Mouse (Mus musculus) 3134 (cell line): ENCODE data around the gene Ctsd.
"Not testable (repeated sequence)": the region's sequence is repeated elsewhere in the genome, so short reads cannot be mapped to it uniquely, and the experiment has no call there.

Experiments used
- DNase-seq: peaks from one replicate; pipeline ENCODE4 v3.0.0-alpha.2; 2011; ENCODE audit warnings: low spot score; ENCODE audit not compliant: insufficient read length; ENCODE audit errors: extremely low read depth

The Ctsd gene

DNA sequence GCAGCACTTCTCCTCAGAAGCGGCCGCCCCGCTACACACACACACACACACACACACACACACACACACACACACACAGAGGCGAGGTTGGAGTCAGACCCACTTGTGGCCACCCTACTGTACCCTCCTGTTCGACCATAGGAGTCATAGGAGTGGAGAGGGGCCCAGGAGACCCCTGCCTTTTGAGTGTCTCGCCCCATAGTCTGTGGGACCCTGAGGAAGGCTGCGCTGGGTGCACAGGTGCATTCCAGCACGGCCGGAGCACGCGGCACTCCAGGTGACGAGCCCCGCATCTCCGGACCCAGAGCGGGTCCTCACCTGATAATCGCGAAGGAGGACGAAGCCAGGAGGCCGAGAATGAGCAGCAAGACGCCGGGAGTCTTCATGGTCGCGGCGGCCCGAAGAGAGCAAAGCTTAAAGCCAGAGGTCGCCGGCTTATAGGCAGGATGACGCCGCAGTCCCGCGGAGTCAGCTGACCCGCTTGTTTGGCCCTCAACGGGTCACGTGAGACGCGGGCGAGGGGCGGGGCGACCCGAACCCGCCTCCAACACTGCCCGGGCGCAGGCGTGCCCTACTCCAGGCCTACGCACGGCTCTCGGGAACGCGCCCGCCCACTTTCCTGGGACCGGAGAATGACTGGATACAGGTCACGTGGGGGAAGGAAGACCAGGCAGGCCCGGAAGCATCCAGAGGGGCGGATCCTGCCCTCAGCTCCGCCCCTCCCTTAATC lies at the start of gene Ctsd:
Ctsd (minus strand) TSS at position 620 of the 730 bp plus-strand sequence.
- peak; percentile 98 for DNase-seq

DNA sequence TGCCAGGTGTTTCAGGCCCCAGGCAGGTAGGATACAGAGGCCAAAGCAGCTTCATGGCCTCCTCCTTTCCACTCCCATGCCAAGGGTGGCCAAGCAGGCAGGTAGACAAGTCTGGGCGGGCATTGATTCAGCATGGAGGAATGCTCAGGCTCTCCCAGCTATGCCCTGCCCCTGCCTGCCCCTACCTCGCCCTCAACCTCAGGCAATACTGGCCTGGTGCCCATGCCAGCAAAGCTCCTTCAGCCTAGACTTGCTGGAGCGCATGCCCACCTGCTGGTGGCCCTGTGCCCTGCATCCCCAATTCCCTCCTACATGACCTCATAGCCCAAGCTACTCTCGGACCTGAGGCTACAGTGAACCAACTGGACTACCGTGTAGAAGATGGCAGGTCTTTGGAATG lies 49.5 kb upstream of the Ctsd start:
- DNase-seq = peak; percentile 90

DNA sequence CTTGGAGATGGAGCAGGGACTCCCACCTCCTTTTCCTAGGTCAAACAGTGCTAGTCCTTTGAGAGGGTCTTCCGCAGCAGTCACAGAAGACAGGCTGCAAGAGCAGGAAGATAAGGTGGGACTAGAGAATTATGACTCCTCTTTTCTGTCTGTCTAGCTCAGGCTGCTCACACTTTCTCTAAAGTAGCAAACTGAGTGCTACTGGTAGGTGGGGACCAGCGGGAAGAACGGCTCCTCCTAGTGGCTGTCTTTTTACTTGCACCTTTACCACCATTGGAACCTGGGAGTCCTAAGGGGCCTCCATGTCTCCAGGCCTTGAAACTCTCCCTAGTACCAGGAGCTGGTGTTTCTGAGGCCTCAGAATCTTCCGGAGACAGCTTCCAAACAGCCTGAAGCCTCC lies 47.7 kb upstream of the Ctsd start:
- DNase-seq = peak; percentile 69

DNA sequence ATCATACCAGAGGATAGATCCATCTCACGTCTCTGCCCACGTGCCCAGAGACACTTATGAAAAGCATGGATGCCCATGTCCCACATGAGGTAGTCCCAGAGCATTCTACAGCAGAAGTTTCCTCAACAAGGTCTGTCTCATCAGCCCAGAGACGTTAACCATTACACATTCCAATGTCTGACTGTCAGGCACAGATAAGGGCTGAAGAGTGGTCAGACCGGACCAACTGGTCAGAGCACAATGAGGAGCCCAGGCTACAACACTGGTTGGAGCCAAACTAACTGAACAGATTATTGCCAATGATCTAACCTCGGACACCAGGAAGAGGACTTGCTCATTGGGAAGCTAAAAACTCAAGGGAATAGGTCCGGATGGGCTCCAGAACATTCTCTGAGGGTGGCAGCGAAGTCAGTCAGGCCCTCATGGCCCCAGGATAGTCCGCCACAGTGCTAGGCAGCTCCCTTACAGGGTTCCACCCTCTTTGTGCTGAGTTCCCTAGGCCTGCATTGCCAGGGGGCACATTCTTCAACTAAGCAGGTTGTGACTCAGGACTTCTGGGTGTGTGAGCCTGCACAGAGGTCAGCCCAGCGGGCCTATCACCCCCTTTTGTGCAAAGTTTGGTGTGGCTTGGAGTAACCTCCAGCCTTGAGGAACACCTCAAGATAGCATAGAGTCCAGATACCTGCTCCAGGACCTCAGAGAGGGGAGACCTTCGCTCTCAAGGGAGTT lies 46.5 kb upstream of the Ctsd start, which contains the start of gene Syt8:
Syt8 (plus strand) TSS at position 714 of the 729 bp plus-strand sequence.
- DNase-seq = peak; percentile 64

DNA sequence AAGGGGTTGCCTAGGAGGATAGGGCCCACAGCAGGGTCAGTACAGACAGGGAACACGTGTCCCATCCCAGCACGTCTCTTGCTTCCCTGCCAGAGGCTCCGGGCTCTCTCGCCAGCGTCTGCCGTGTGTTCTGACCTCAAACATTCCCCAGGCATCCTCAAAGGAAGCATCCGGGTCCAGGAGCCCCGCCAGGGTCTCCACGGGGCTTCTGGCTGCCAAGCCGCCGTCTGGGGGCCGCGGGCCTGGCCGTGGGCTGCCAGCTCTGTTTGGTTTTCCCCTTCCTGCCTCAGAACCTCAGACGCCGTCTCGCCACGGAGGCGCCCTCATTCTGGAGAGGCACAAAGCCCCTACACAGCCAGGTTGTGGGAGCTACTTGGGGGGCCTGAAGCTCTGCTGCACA lies 45.8 kb upstream of the Ctsd start:
- peak; percentile 47 for DNase-seq

DNA sequence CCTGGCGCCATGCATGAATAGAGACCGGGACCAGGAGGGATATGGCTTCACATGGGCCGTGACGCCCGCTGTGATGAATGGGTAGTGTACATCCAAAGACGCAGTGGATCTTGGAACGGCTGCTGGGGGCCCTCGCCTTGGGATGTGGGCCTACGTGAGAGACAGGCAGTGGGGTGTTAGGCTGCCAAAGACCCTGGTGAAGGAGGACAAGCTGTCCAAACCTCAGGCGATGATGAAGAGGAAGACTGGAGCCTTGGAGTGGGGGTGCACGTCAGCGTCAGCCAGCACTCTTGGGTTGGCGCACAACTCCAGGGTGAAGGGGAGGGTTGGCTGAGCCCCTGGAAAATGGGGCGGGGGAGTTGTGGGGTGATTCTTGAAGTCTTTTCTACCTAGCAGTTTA lies 43.3 kb upstream of the Ctsd start:
- no peak for DNase-seq

DNA sequence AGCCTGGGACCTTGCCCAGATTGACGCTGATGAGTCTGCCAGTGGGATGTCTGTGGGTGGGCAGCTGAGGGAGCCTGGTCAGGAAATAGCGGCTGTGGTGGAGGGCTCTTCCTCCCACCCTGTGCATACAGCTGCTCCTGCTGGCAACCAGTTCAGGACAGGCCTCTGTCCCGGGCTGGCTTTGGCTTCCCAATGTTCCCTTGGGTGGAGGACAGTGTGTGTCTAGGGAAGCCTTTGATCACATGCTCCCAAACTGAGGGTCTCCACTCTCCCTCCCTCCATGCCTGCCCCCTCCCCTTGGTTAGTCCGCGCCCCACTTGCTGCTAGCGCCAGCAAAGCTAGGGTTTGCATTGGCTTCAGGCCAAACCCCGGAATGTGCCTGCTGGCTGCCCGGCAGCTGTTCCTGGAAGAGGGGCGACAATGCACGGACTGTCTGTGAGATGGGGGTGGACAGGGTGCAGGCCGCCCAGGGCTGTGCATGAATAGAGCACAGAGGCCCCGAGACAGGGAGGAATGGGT lies 42.4 kb upstream of the Ctsd start:
- DNase-seq = peak; percentile 73

DNA sequence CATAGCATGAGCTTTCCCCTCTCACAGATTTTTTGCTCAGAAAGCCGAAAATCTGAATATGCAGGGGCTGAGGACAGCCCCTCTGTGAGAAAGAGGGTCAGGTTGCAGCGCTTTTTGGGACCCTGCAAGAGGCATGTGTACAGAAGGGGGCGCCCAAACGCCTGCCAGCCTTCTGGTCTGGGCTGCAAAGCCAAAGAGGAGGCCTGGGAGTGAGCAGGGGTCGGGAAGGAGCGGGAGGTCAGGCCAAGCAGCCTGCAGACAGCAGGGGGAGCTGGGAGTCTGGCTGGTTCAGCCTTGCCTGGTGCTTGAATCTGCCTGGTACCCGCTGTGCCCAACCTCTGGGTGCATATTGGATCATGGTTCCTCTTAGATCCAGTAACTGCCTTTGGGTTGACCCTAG lies 40.4 kb upstream of the Ctsd start:
- DNase-seq = peak; percentile 51

DNA sequence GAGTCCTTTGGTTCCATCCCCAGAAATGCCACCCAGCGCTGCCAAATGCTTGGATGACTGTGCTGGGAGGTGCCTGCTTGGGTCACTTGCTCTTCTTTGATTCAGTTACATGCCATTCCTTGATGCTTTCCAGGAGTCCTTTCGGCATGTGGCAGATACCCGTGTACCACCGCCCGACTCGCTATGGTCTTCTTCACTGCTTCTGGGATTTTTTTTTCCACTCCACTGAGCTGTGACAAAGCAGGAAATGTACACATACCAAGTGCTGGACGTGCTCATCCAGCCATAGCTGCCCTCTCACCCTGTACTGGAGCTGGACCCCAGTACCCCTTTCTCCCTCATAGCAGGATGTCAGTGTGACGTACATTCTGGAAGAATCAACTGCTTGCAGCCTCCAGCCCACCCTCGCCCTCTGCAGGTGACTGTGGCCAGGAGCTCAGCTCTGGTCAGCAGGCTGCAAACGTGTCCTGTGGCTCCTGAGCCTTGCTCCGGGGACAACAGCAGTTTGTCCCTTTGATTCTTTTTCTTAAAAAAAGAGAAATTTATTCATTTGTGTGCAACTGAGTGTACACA lies 37.9 kb upstream of the Ctsd start:
- DNase-seq = no peak

DNA sequence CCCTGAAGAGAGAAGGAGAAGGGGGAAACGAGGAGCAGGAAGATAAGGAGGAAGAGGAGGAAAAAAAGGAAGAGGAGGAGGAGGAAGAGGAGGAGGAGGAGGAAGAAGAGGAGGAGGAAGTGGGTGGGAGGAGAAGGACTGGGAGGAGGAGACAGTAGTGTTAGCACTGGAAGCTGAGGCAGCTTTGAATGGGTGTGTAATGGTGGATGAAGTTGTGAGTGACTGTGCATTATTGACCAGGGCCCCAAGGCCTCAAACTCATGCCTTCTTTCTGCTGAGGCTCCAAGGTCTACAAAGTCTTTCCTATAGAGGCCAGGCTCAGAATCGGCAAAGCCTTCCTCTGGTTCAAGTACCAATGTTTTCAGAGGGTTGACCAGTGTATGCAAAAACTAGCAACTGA lies 34.0 kb upstream of the Ctsd start:
- no peak for DNase-seq

DNA sequence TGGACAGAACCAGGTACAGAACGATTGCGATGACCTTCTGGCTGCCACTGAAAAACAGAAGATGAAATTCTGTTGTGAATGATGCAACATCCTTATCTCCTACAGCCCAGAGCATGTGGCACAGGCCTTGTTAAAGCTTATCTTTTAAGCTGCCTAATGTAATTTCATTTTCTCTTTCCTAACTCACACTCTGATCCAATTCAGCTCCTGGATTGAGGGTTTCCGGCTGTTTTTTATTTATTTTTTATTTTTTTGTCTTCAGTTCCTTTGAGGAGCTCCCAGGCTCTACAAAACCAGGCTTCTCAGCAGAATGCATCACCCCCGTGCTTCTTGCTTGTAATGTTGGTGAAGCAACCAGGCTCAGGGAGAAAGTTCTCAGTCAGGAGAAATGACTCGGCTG lies 32.0 kb upstream of the Ctsd start:
- DNase-seq = no peak

DNA sequence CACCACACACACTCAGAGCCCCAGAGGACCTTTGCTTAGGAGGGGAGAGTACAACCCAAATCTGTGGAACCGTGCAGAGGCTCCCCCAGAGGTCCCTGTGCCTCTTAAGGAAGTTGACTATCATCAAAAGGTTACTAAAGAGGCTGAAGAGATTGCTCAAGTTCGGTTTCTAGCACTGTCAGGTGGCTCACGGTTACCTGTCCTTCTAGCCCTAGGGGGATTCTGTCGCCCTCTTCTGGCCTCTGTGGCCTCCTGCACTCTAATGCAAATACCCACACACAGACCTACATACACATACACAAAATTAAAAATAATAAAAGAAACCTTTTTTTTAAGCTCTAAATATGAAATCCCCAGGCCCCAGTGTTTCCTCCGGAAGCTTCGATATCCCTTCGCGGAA lies 30.8 kb upstream of the Ctsd start:
- DNase-seq = no peak

DNA sequence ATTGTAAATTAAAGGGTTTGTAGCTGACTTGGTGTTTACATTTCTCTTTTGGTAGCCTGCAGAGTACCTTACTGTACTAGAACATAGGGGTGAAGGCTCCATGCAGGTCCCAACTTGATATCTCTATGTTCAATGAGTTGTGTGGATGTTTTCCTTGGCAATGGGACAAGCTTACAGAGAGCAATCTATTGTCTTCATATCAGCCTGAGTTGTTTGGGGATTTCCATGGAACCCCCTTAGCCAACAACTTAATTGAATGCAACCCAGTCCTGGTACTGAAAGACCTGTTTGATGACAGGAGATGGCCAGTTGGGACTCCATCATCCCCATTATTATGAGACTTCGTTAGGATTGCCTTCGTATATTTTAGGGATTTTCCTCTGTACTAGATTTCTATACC lies 30.2 kb upstream of the Ctsd start:
- DNase-seq = no peak

DNA sequence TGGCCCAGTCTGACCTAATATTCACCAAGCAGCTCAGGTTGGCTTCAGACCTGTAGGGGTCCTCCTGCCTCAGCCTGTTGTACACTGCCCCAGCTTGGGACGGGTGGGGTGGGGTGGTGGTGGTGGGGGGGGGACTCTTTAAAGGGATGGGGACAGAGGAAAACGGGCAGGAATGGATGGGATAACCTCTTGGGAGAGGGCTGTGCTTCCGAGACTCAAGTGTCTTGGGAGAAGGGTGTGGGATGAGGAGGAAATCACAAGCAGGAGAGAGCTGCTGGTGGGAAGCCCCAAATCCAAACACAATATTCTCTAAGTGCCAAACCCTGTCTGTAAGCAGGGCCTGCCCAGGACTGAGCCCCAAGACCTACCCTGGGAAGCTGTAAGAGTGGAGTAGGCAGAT lies 28.4 kb upstream of the Ctsd start:
- no peak for DNase-seq

DNA sequence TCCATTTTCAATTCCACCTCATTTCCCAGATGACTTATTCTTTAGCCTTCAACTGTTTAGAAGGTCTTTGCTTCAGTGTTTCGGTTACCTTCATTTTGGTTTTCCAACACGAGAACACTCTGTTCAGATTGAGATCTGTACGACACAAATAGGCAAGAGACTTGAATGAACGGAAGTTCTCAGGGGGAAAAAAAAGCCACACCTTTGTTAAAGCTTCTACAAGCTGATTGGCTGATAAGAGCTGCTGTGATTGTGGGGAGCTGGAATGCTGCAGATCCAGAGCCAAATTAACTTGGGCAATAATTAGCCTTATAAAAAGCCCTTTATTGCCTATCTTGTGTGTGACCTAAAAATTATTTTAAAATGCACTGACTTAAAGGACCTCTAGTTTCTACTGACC lies 27.5 kb upstream of the Ctsd start:
- no peak for DNase-seq

DNA sequence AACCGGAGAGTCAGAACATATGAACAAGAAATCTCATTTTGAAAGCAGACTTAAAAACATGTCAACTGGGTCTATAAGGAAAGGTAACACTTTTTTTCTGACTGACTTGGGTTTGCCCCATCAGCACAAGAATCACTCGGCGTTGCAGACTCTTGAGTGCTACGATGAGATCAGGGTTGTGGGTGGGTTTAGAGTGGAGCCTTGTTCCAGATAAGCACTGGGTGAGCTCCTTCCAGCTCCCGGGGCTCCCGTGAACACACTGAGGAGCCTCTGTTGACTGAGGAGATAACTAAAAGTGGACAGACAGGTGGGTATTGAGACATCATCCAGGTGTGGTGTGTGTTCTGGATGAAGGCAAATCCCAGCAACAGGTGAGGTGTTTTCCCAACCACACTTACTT lies 25.4 kb upstream of the Ctsd start:
- no peak for DNase-seq

DNA sequence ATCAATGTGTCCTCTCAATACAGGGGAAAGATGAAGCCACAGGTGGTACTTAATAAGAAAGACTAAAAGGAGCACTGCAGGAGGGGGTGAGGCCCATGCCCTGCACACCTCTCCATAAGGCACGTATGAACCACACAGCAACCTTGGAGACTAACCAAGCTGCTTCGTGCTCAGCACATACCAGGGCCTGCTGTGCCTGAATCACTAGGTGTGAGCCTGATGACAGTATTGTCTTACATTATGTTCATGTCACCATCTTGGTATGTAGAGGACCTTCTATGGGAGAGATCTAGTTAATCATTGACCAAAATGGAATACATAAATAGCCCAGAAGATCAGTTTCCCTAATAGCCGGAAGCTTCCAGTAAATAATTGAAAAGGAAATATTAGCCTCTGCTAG lies 21.8 kb upstream of the Ctsd start:
- DNase-seq = no peak

DNA sequence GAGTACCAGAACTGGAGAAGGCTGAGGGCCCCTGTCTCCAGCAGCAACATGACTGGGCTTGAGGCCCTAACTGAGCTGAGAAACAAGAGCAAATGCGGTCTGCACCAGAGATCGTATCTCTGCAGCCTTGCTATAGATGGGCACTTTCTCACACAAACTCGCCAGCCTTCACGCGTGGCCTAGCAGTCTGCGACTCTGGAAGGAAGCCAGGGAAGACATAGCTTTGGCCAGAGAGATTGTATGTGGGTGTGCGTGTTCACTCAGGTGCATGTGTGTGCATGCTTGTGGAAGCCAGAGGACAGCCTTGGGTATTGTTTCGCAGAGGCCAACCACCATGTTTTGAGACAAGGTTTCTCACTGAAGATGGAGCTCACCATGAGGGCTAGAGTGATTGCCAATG lies 20.8 kb upstream of the Ctsd start:
- no peak for DNase-seq

DNA sequence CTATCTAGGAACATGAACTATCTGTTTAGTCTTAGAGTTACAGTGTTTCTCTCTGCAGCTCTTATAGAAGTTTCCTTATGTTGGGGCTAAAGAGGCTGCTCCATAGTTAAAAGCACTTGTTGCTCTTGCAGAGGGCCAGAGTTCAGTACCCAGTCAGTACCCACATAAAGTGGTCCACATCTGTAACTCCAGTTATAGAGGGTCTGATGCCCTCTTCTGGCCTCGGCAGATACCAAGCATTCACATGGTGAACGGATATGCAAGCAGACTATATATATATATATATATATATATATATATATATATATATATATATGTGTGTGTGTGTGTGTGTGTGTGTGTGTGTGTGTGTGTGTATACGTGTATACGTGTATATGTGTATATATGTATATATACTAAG lies 20.1 kb upstream of the Ctsd start:
- DNase-seq = no peak

DNA sequence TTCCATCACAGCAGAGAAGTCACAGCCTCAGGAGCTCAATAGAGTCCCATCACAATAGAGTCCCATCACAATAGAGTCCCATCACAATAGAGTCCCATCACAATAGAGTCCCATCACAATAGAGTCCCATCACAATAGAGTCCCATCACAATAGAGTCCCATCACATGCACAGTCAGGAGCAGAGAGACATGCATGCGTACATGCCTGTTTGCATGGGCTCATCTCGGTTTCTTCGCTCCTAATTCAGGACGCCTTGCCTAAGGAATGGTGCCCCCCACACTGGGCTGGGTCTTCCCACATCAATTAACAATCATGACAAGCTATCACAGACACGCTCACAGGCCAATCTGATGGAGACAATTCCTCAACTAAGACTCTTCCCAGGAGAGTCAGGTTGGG lies 17.3 kb upstream of the Ctsd start:
- not testable (repeated sequence) for DNase-seq

DNA sequence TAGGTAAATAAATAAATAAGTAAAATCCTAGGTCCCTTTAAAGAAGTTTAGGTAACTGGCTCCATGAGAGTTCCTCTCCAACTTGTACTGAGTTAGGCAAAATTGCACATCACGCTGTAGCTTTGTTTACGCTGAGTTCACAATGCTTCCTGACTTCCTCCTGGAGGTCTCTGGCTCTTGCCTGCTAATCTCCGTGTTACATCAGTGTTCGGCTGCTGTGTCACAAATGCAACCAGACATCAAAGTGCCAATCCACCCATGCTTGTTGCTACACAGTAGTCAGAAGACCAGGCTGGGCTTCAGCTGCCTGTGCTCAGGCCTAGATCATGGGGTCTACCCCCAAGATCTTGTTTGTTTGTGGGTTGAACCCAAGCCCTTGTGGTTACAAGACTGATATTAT lies 15.8 kb upstream of the Ctsd start:
- DNase-seq = no peak

DNA sequence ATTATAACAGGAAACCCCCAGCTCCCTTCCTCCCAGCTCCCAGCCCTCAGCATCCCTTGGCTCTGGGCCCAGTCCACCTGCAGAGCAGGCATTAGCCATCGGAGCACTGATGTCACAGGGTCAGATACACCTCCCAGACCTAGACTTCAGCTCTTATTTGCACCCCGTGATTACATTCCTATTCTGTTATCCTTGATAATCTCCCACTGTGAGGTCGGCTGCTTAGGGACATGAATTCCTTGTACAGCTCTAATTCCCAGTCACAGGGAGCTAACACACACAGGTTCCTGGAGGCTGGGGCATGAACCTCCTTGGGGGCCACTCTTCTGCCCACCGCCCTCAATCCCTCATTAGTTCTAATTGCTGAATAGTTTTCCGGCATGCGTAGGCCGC lies 12.9 kb upstream of the Ctsd start:
- DNase-seq = no peak
